Mouse (Mus musculus): Measurements from ENCODE around the gene Ptov1. TPM values are rescaled to one million over a fixed set of nuclear protein-coding genes. Genes with fewer than 3 reads are reported as not detected.

Gene Ptov1
- polyA plus RNA-seq, 1 experiment from 2014 or later = 410 TPM

- ATAC-seq (ENCODE audit: insufficient number of reproducible peaks, low FRiP score, low TSS enrichment, low read depth) = no peak
- Histone ChIP-seq H3K4me3 (ENCODE audit: low read depth, low read length) (no peak overlapping the region), H3K4me2 (ENCODE audit: low read depth, severe bottlenecking) (no peak overlapping the region), H3K27me3 (ENCODE audit: control insufficient read depth, insufficient read depth, low read length) (no peaks in the 10 kb centered on the region), H3K36me3 (ENCODE audit: control insufficient read depth, insufficient read depth, low read length) (peaks cover 35% of the 10 kb centered on the region), H3K9ac (ENCODE audit: low read length) (no peak overlapping the region), H3K9me3 (ENCODE audit: control insufficient read depth, low read length) (no peaks in the 10 kb centered on the region), H3K4me1 (ENCODE audit: control insufficient read depth, insufficient read depth, low read length) (peaks cover 10% of the 10 kb centered on the region), H3K27ac (replicated peaks; ENCODE audit: low read depth, low read length) (no peak overlapping the region)
- 90% methylated on average over 20 of the region's 20 CpGs for WGBS
- no peak for DNase-seq (ENCODE audit: low spot score)
These were observed 35.8 kb upstream of the Ptov1 start for GRCm38 (mm10) chr7:44905430-44905829.

DNA sequence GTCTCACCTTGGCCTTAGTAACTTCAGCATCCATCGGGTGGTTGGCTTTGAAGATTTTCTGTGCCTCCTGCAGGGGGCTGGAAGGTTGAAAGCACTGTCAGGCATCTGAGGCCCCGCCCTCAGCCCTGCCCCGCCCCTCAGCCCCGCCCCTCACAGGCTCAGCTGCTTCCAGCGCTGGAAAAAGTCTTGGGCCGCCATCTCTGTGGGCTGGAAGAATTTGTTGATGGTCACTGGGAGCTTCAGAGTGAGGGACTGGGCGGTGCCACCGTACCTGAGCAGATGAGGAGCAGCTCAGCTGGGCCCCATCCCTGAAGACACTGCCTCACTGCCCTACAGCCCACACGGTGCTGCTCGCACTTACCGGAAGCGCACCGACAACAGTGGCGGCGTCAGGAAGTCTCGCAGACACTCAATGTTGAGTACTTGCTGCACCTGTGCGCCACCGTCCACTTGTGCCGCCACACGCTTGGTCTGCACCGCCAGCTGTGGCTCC, 31.7 kb upstream of the Ptov1 start:
- peaks cover 26% of the 10 kb centered on the region for H3K36me3 ChIP-seq (ENCODE audit: control insufficient read depth, insufficient read depth, low read length)

GRCm38 (mm10) chr7:44900632-44901031, 31.0 kb upstream of the Ptov1 start:
- Histone ChIP-seq H3K36me3 (ENCODE audit: control insufficient read depth, insufficient read depth, low read length) (peaks cover 22% of the 10 kb centered on the region), H3K4me1 (ENCODE audit: control insufficient read depth, insufficient read depth, low read length) (peaks cover 14% of the 10 kb centered on the region), H3K9me3 (ENCODE audit: control insufficient read depth, low read length) (no peaks in the 10 kb centered on the region), H3K27ac (replicated peaks; ENCODE audit: low read depth, low read length) (0 out of 2 replicates have a peak overlapping the region, but pooled peaks have one; percentile 22), H3K27me3 (ENCODE audit: control insufficient read depth, insufficient read depth, low read length) (no peaks in the 10 kb centered on the region), H3K4me2 (ENCODE audit: low read depth, severe bottlenecking) (no peak overlapping the region), H3K4me3 (ENCODE audit: low read depth, low read length) (no peak overlapping the region), H3K9ac (ENCODE audit: low read length) (no peak overlapping the region)
- 90% methylated on average over 11 of the region's 11 CpGs for WGBS
- DNase-seq (ENCODE audit: low spot score) (no peak), ATAC-seq (ENCODE audit: insufficient number of reproducible peaks, low FRiP score, low TSS enrichment, low read depth) (no peak)

More for the DNA sequence above, 31.7 kb upstream of the Ptov1 start:
- Histone ChIP-seq H3K9me3 (ENCODE audit: control insufficient read depth, low read length) (no peaks in the 10 kb centered on the region), H3K9ac (ENCODE audit: low read length) (no peak overlapping the region; the same call in 1 of the 2 replicates), H3K4me1 (ENCODE audit: control insufficient read depth, insufficient read depth, low read length) (peaks cover 14% of the 10 kb centered on the region), H3K4me2 (ENCODE audit: low read depth, severe bottlenecking) (peak overlapping the region; percentile 56), H3K4me3 (ENCODE audit: low read depth, low read length) (peak overlapping the region; percentile 12), H3K27ac (replicated peaks; ENCODE audit: low read depth, low read length) (peak overlapping the region; percentile 42; the same call in 1 of the 2 replicates), H3K27me3 (ENCODE audit: control insufficient read depth, insufficient read depth, low read length) (no peaks in the 10 kb centered on the region)
- peak; percentile 15; the same call in 1 of the 2 replicates for ATAC-seq (ENCODE audit: insufficient number of reproducible peaks, low FRiP score, low TSS enrichment, low read depth)
- WGBS = 15% methylated on average over 21 of the region's 21 CpGs
- peak; percentile 80 for DNase-seq (ENCODE audit: low spot score)

- peaks cover 14% of the 10 kb centered on the region for H3K4me1 ChIP-seq (ENCODE audit: control insufficient read depth, insufficient read depth, low read length)
- H3K9ac ChIP-seq (ENCODE audit: low read length) = no peak overlapping the region
- no peaks in the 10 kb centered on the region for H3K27me3 ChIP-seq (ENCODE audit: control insufficient read depth, insufficient read depth, low read length)
- H3K36me3 ChIP-seq (ENCODE audit: control insufficient read depth, insufficient read depth, low read length) = peaks cover 4% of the 10 kb centered on the region; the same call in 1 of the 2 replicates
- peak overlapping the region; percentile 22; the same call in 1 of the 2 replicates for H3K4me2 ChIP-seq (ENCODE audit: low read depth, severe bottlenecking)
- no peaks in the 10 kb centered on the region for H3K9me3 ChIP-seq (ENCODE audit: control insufficient read depth, low read length)
- no peak for ATAC-seq (ENCODE audit: insufficient number of reproducible peaks, low FRiP score, low TSS enrichment, low read depth)
- H3K27ac ChIP-seq (replicated peaks; ENCODE audit: low read depth, low read length) = no peak overlapping the region
- WGBS = 43% methylated on average over 19 of the region's 19 CpGs
- H3K4me3 ChIP-seq (ENCODE audit: low read depth, low read length) = no peak overlapping the region
- no peak for DNase-seq (ENCODE audit: low spot score)
These were observed 29.0 kb upstream of the Ptov1 start for GRCm38 (mm10) chr7:44898607-44899006.

DNA sequence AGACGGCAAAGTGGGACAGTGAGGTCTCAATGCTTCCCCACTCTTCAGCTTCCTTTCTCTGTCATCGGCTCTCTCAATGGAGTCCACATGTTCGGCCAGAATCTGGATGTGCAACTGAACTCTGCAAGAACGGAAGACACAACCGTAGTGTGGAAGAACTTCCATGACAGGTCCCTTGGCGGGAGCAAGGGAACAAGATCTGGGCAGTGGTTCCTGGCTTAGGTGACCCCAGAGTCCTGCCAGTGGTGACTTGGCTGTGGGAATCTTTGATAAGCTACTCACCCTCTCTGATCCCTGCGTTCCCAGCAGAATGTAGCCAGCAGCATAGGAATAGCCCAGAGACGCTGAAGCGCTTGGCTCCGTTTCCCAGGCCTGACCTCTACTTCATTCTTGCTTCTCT, 26.9 kb upstream of the Ptov1 start:
- ATAC-seq (ENCODE audit: insufficient number of reproducible peaks, low FRiP score, low TSS enrichment, low read depth) (no peak), DNase-seq (ENCODE audit: low spot score) (no peak)
- H3K4me1 ChIP-seq (ENCODE audit: control insufficient read depth, insufficient read depth, low read length) = peaks cover 17% of the 10 kb centered on the region
- peak overlapping the region; percentile 62 for H3K4me3 ChIP-seq (ENCODE audit: low read depth, low read length)
- peak overlapping the region; percentile 74 for H3K9ac ChIP-seq (ENCODE audit: low read length)
- H3K27me3 ChIP-seq (ENCODE audit: control insufficient read depth, insufficient read depth, low read length) = no peaks in the 10 kb centered on the region
- peak overlapping the region; percentile 53; the same call in 1 of the 2 replicates for H3K27ac ChIP-seq (replicated peaks; ENCODE audit: low read depth, low read length)
- peak overlapping the region; percentile 73 for H3K4me2 ChIP-seq (ENCODE audit: low read depth, severe bottlenecking)
- no peaks in the 10 kb centered on the region for H3K9me3 ChIP-seq (ENCODE audit: control insufficient read depth, low read length)
- 46% methylated on average over 10 of the region's 10 CpGs for WGBS
- H3K36me3 ChIP-seq (ENCODE audit: control insufficient read depth, insufficient read depth, low read length) = peaks cover 2% of the 10 kb centered on the region; the same call in 1 of the 2 replicates

DNA sequence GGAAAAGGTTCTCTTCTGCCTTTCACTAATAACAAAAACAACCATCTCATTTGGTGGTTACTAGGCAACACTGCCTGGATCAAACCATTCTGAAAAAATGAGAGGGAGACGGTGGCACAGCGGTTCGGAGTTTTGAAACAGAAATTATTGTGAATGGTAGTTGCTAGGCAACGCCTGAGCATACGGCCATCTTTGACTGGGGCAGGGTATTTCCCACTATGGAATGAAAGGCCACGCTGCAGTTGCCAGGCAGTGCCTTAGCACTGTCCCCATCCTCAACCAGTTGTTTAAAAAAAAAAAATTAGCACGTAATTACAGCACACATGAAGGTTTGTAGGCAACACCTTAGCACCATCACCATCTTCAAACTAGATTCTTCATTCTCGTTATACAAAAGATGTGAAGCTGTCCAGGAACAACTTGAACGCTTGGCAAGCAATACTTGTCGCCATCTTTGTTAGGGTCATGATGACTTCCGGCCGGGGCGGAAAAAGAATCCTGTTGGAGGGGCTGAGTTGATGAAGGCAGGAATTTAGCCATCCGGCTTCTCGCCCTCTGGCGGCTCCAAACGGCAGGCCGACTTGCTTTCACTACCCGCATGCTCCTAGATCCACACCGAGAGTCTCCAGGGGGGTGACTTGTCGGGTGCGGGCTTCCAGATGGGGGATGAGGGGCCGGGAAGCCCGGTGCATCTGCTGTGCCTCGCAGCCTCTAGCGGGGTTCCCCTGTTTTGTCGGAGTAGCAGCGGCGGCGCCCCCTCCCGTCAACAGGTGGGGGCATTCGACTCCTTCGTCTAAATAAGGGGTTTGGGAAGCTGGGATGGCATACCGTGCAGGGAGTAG, 26.2 kb upstream of the Ptov1 start, which contains the start of gene Fuz:
Gene Fuz, plus strand, starts transcription at position 487 of the 842 bp plus-strand sequence.
- H3K27ac ChIP-seq (replicated peaks; ENCODE audit: low read depth, low read length) = peak within 1 kb of the TSS; percentile 53; the same call in 1 of the 2 replicates
- no peaks in the 10 kb centered on the region for H3K9me3 ChIP-seq (ENCODE audit: control insufficient read depth, low read length)
- WGBS = 2% methylated on average over 34 of the region's 34 CpGs
- peak within 1 kb of the TSS; percentile 62 for H3K4me3 ChIP-seq (ENCODE audit: low read depth, low read length)
- H3K27me3 ChIP-seq (ENCODE audit: control insufficient read depth, insufficient read depth, low read length) = no peaks in the 10 kb centered on the region
- peaks cover 2% of the 10 kb centered on the region; the same call in 1 of the 2 replicates for H3K36me3 ChIP-seq (ENCODE audit: control insufficient read depth, insufficient read depth, low read length)
- peak within 1 kb of the TSS; percentile 74 for H3K9ac ChIP-seq (ENCODE audit: low read length)
- peaks cover 15% of the 10 kb centered on the region for H3K4me1 ChIP-seq (ENCODE audit: control insufficient read depth, insufficient read depth, low read length)
- ATAC-seq (ENCODE audit: insufficient number of reproducible peaks, low FRiP score, low TSS enrichment, low read depth) (peak; percentile 65), DNase-seq (ENCODE audit: low spot score) (peak; percentile 92)
- peak within 1 kb of the TSS; percentile 73 for H3K4me2 ChIP-seq (ENCODE audit: low read depth, severe bottlenecking)

- Histone ChIP-seq H3K4me3 (ENCODE audit: low read depth, low read length) (peak overlapping the region; percentile 62; the same call in 1 of the 2 replicates), H3K27me3 (ENCODE audit: control insufficient read depth, insufficient read depth, low read length) (no peaks in the 10 kb centered on the region), H3K9ac (ENCODE audit: low read length) (no peak overlapping the region), H3K36me3 (ENCODE audit: control insufficient read depth, insufficient read depth, low read length) (peaks cover 1% of the 10 kb centered on the region; the same call in 1 of the 2 replicates), H3K27ac (replicated peaks; ENCODE audit: low read depth, low read length) (no peak overlapping the region), H3K4me1 (ENCODE audit: control insufficient read depth, insufficient read depth, low read length) (peaks cover 15% of the 10 kb centered on the region), H3K9me3 (ENCODE audit: control insufficient read depth, low read length) (no peaks in the 10 kb centered on the region), H3K4me2 (ENCODE audit: low read depth, severe bottlenecking) (peak overlapping the region; percentile 73)
- whole genome bisulfite sequencing = 76% methylated on average over 7 of the region's 7 CpGs
- DNase-seq (ENCODE audit: low spot score) (no peak), ATAC-seq (ENCODE audit: insufficient number of reproducible peaks, low FRiP score, low TSS enrichment, low read depth) (no peak)
These were observed 25.6 kb upstream of the Ptov1 start for GRCm38 (mm10) chr7:44895206-44895592.

DNA sequence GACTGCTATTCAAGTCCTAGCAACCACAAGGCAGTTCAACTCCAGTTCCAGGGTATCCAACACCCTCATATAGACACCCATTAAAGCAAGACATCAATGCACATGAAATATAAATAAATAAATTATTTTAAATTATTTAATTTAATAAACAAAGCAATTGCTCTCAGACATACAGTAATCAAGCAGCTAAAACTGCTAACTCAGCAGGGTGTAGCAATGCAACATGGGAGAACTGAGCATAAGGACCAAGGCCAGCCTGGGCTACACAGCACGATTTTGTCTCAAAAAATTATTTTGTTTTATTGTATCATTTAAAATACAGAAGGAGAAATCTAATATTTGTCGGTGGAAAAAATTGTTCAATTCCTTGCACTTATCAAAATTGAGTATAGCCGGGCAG, 24.6 kb upstream of the Ptov1 start:
- 91% methylated on average over 3 of the region's 3 CpGs for WGBS
- H3K4me1 ChIP-seq (ENCODE audit: control insufficient read depth, insufficient read depth, low read length) = peaks cover 15% of the 10 kb centered on the region
- H3K27ac ChIP-seq (replicated peaks; ENCODE audit: low read depth, low read length) = no peak overlapping the region
- no peak overlapping the region for H3K4me2 ChIP-seq (ENCODE audit: low read depth, severe bottlenecking)
- H3K36me3 ChIP-seq (ENCODE audit: control insufficient read depth, insufficient read depth, low read length) = no peaks in the 10 kb centered on the region; the same call in 1 of the 2 replicates
- no peak overlapping the region for H3K4me3 ChIP-seq (ENCODE audit: low read depth, low read length)
- H3K9ac ChIP-seq (ENCODE audit: low read length) = no peak overlapping the region
- H3K27me3 ChIP-seq (ENCODE audit: control insufficient read depth, insufficient read depth, low read length) = no peaks in the 10 kb centered on the region
- ATAC-seq (ENCODE audit: insufficient number of reproducible peaks, low FRiP score, low TSS enrichment, low read depth) (no peak), DNase-seq (ENCODE audit: low spot score) (no peak)
- no peaks in the 10 kb centered on the region for H3K9me3 ChIP-seq (ENCODE audit: control insufficient read depth, low read length)

Data from limb, embryonic 11.5 days (tissue).